Mouse (Mus musculus) neural tube, postnatal 0 days (tissue): ENCODE data around the gene Zbtb3. TPM values are rescaled to one million over a fixed set of nuclear protein-coding genes. Genes with fewer than 3 reads are reported as not detected.

Experiments used
- polyA plus RNA-seq: library from polyadenylated mRNA; unstranded; fragments of >200 nt; fragmentation: Nextera tagmentation; extraction: Ambion mirVana; gene quantifications from 2 replicates; pipeline ENCODE4 v1.2.1, GENCODE M21; 2015

Zbtb3 gene
- polyA plus RNA-seq, 1 experiment from 2014 or later = 5.5 TPM

Other genes starting within 250 kb of the Zbtb3 start
- 15.3 and 15.7 TPM in 2 replicates for gene Slc22a8, start 211.3 kb upstream of the Zbtb3 start, polyA plus RNA-seq
- gene Slc22a6, start 184.5 kb upstream of the Zbtb3 start, polyA plus RNA-seq = 1.7 and 2.9 TPM in 2 replicates
- gene Chrm1, start 138.8 kb upstream of the Zbtb3 start, polyA plus RNA-seq = 0.71 and 0.81 TPM in 2 replicates
- 178 and 184 TPM in 2 replicates for gene Slc3a2, start 79.2 kb upstream of the Zbtb3 start, polyA plus RNA-seq
- 76.3 and 80.4 TPM in 2 replicates for gene Wdr74, start 66.7 kb upstream of the Zbtb3 start, polyA plus RNA-seq
- gene 1700092M07Rik, start 61.8 kb upstream of the Zbtb3 start, polyA plus RNA-seq = 0.85 and 2.0 TPM in 2 replicates
- gene Stx5a, start 61.1 kb upstream of the Zbtb3 start, polyA plus RNA-seq = 86.2 and 95.5 TPM in 2 replicates
- gene Nxf1, start 45.5 kb upstream of the Zbtb3 start, polyA plus RNA-seq = 63.2 and 80.5 TPM in 2 replicates
- gene Tmem223, start 31.6 kb upstream of the Zbtb3 start, polyA plus RNA-seq = 257 and 285 TPM in 2 replicates
- 31.8 and 35.1 TPM in 2 replicates for gene Tmem179b, start 28.1 kb upstream of the Zbtb3 start, polyA plus RNA-seq
- 23.3 and 25.3 TPM in 2 replicates for gene Taf6l, start 16.1 kb upstream of the Zbtb3 start, polyA plus RNA-seq
- gene Polr2g, start 4.0 kb upstream of the Zbtb3 start, polyA plus RNA-seq = 167 and 188 TPM in 2 replicates
- gene Ttc9c, start 16.8 kb downstream of the Zbtb3 start, polyA plus RNA-seq = 45.1 and 45.3 TPM in 2 replicates
- 6.9 and 7.5 TPM in 2 replicates for gene Hnrnpul2, start 17.5 kb downstream of the Zbtb3 start, polyA plus RNA-seq
- gene AC129217.1, start 27.2 kb downstream of the Zbtb3 start, polyA plus RNA-seq = not detected in 2 replicates
- 124 and 129 TPM in 2 replicates for gene Bscl2, start 34.9 kb downstream of the Zbtb3 start, polyA plus RNA-seq
- 623 and 651 TPM in 2 replicates for gene Gng3, start 36.6 kb downstream of the Zbtb3 start, polyA plus RNA-seq
- gene Lrrn4cl, start 48.2 kb downstream of the Zbtb3 start, polyA plus RNA-seq = 1.4 and 2.2 TPM in 2 replicates
- gene Ubxn1, start 68.9 kb downstream of the Zbtb3 start, polyA plus RNA-seq = 150 and 155 TPM in 2 replicates
- 70.9 and 75.2 TPM in 2 replicates for gene Uqcc3, start 78.4 kb downstream of the Zbtb3 start, polyA plus RNA-seq
- 19.7 and 26.1 TPM in 2 replicates for gene Lbhd1, start 81.2 kb downstream of the Zbtb3 start, polyA plus RNA-seq
- not detected in 2 replicates for gene Gm49403, start 81.4 kb downstream of the Zbtb3 start, polyA plus RNA-seq
- 43.2 and 44.0 TPM in 2 replicates for gene 1810009A15Rik, start 86.3 kb downstream of the Zbtb3 start, polyA plus RNA-seq
- 0.21 TPM in 1 of 2 replicates, not detected in the other for gene Gm49416, start 86.4 kb downstream of the Zbtb3 start, polyA plus RNA-seq
- gene Ints5, start 90.5 kb downstream of the Zbtb3 start, polyA plus RNA-seq = 21.7 and 23.3 TPM in 2 replicates
- 47.1 and 53.9 TPM in 2 replicates for gene Ganab, start 95.5 kb downstream of the Zbtb3 start, polyA plus RNA-seq
- 83.2 and 86.3 TPM in 2 replicates for gene B3gat3, start 117.8 kb downstream of the Zbtb3 start, polyA plus RNA-seq
- 5.2 and 5.4 TPM in 2 replicates for gene Rom1, start 126.8 kb downstream of the Zbtb3 start, polyA plus RNA-seq
- gene Eml3, start 127.0 kb downstream of the Zbtb3 start, polyA plus RNA-seq = 14.3 and 15.3 TPM in 2 replicates
- gene Mta2, start 139.3 kb downstream of the Zbtb3 start, polyA plus RNA-seq = 58.6 and 60.1 TPM in 2 replicates
- gene Tut1, start 151.3 kb downstream of the Zbtb3 start, polyA plus RNA-seq = 15.0 and 18.8 TPM in 2 replicates
- gene Eef1g, start 164.5 kb downstream of the Zbtb3 start, polyA plus RNA-seq = 250 and 257 TPM in 2 replicates
- 9.2 and 15.0 TPM in 2 replicates for gene Ahnak, start 186.7 kb downstream of the Zbtb3 start, polyA plus RNA-seq